Mouse (Mus musculus): Measurements from ENCODE around the gene Tarsl2.

Gene Tarsl2

GRCm38 (mm10) chr7:65657490-65658120 lies 12.9 kb downstream of the Tarsl2 start:
- no peak for DNase-seq

GRCm38 (mm10) chr7:65663225-65663790 lies 18.6 kb downstream of the Tarsl2 start:
- no peak for DNase-seq

- DNase-seq, result no peak
Measured at GRCm38 (mm10) chr7:65663886-65664285, 19.2 kb downstream of the Tarsl2 start.

GRCm38 (mm10) chr7:65667491-65667890 lies 22.8 kb downstream of the Tarsl2 start:
- no peak for DNase-seq

GRCm38 (mm10) chr7:65678050-65678449 lies 33.4 kb downstream of the Tarsl2 start:
- DNase-seq, result no peak

- DNase-seq, result no peak
Measured at GRCm38 (mm10) chr7:65678900-65679595, 34.4 kb downstream of the Tarsl2 start.

- no peak for DNase-seq
Measured at GRCm38 (mm10) chr7:65681166-65681565, 36.5 kb downstream of the Tarsl2 start.

- no peak for DNase-seq
Measured at GRCm38 (mm10) chr7:65684256-65684835, 39.6 kb downstream of the Tarsl2 start.

GRCm38 (mm10) chr7:65686664-65687063 lies 42.0 kb downstream of the Tarsl2 start:
- no peak for DNase-seq

- no peak for DNase-seq
Measured at GRCm38 (mm10) chr7:65690869-65691268, 46.2 kb downstream of the Tarsl2 start, which contains the start of gene Tm2d3. Tm2d3 (plus strand) TSS chr7:65691169.

- no peak for DNase-seq
Measured at GRCm38 (mm10) chr7:65691929-65692605, 47.4 kb downstream of the Tarsl2 start.

GRCm38 (mm10) chr7:65692883-65693282 lies 48.2 kb downstream of the Tarsl2 start:
- DNase-seq, result peak in 1 of 2 experiments; percentile 52

- DNase-seq, result peak; percentile 93 to 95
Measured at GRCm38 (mm10) chr7:65693301-65693821, 48.7 kb downstream of the Tarsl2 start.

- no peak for DNase-seq
Measured at GRCm38 (mm10) chr7:65696450-65696849, 51.8 kb downstream of the Tarsl2 start.

- no peak for DNase-seq
Measured at GRCm38 (mm10) chr7:65702076-65702475, 57.4 kb downstream of the Tarsl2 start.

GRCm38 (mm10) chr7:65704818-65705242 lies 60.1 kb downstream of the Tarsl2 start:
- DNase-seq, result peak; percentile 79 to 88

GRCm38 (mm10) chr7:65708506-65708905 lies 63.8 kb downstream of the Tarsl2 start:
- no peak for DNase-seq

- no peak for DNase-seq
Measured at GRCm38 (mm10) chr7:65710301-65710700, 65.6 kb downstream of the Tarsl2 start.

GRCm38 (mm10) chr7:65713782-65714181 lies 69.1 kb downstream of the Tarsl2 start:
- no peak for DNase-seq

GRCm38 (mm10) chr7:65714304-65714703 lies 69.6 kb downstream of the Tarsl2 start:
- DNase-seq, result no peak

- DNase-seq, result peak in 1 of 2 experiments; percentile 7
Measured at GRCm38 (mm10) chr7:65734024-65734423, 89.3 kb downstream of the Tarsl2 start.

- no peak for DNase-seq
Measured at GRCm38 (mm10) chr7:65735261-65735660, 90.6 kb downstream of the Tarsl2 start.

Data from cerebellum, postnatal 25 days (tissue).